Mouse (Mus musculus) ES-Bruce4 (cell line): Measurements from ENCODE around the gene Gm10118. TPM values are rescaled to one million over a fixed set of nuclear protein-coding genes. Genes with fewer than 3 reads are reported as not detected.

Experiments used
- H3K27ac ChIP-seq: 2 replicates; pipeline ENCODE4 v1.5.1; 2012; ENCODE audit warnings: low read length, inconsistent platforms; ENCODE audit not compliant: insufficient read depth
- H3K27me3 ChIP-seq: 2 replicates; pipeline ENCODE4 v1.6.1; 2012; ENCODE audit warnings: mild to moderate bottlenecking, low read length, inconsistent platforms; ENCODE audit not compliant: control insufficient read depth, poor library complexity, insufficient read depth, severe bottlenecking
- H3K36me3 ChIP-seq: 2 replicates; pipeline ENCODE4 v1.6.1; 2012; ENCODE audit warnings: inconsistent platforms, mild to moderate bottlenecking, low read length, moderate library complexity; ENCODE audit not compliant: control insufficient read depth, poor library complexity, insufficient read depth, severe bottlenecking
- H3K4me1 ChIP-seq: one replicate; pipeline ENCODE4 v1.8.1; 2011; ENCODE audit warnings: low read length; ENCODE audit not compliant: control insufficient read depth, insufficient read depth
- H3K4me3 ChIP-seq: 2 replicates; pipeline ENCODE4 v1.5.1; 2011; ENCODE audit warnings: low read depth, mild to moderate bottlenecking, low read length
- H3K9ac ChIP-seq: 2 replicates; pipeline ENCODE4 v1.6.1; 2012; ENCODE audit warnings: low read depth, mild to moderate bottlenecking, inconsistent platforms; ENCODE audit not compliant: poor library complexity, severe bottlenecking
- H3K9me3 ChIP-seq: replicated peaks from 2 replicates; pipeline ENCODE4 v1.6.1; 2012; ENCODE audit warnings: mild to moderate bottlenecking, low read length, inconsistent platforms; ENCODE audit not compliant: control insufficient read depth, poor library complexity, insufficient read depth, severe bottlenecking
- CTCF ChIP-seq: IDR thresholded peaks from one replicate; pipeline ENCODE4 v1.8.1; 2011; ENCODE audit warnings: low read depth, low read length
- EP300 ChIP-seq: IDR thresholded peaks from 2 replicates; pipeline ENCODE4 v1.6.1; 2011; ENCODE audit warnings: low read depth, low read length; ENCODE audit not compliant: insufficient read depth
- POLR2A ChIP-seq: IDR thresholded peaks from one replicate; pipeline ENCODE4 v1.8.1; 2011; ENCODE audit warnings: low read length; ENCODE audit not compliant: insufficient read depth
- polyA plus RNA-seq: library from polyadenylated mRNA; stranded (reverse); fragments of >200 nt; gene quantifications from 2 replicates; pipeline ENCODE4 v1.2.4, GENCODE M21; 2011; ENCODE audit warnings: low read depth; ENCODE audit not compliant: missing spikeins, insufficient read depth, insufficient read length

Gene Gm10118
- polyA plus RNA-seq, 1 experiment, result not detected

DNA sequence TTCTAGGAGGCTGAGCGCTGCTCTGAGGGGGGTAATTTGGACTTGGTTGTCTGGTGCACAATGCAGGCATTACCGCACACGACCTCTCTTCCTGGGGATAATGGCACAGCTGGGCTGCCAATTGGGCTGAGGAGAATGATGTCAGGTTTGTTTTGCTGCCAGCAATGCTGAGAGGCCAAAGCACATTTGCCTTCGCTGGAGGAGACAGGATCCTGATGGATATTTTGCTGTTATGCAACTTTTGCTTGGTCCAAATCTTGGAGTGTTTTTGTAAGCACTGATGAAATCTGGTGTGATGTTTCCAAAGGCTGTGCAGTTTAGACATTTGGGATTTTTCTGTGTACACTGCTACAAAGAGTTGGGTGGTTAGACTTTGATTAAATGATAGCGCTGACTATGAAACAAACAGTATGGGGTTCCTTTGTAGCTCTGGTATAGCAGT lies 46.8 kb downstream of the Gm10118 start:
- no peaks in the 10 kb centered on the region for H3K27me3 ChIP-seq
- no peaks in the 10 kb centered on the region for H3K36me3 ChIP-seq
- H3K4me3 ChIP-seq, result no peak overlapping the region
- TF ChIP-seq EP300, result no peak
- no peak for TF ChIP-seq CTCF
- no peak for TF ChIP-seq POLR2A
- no peaks in the 10 kb centered on the region for H3K4me1 ChIP-seq
- H3K9ac ChIP-seq, result no peak overlapping the region
- H3K9me3 ChIP-seq, result no peaks in the 10 kb centered on the region
- H3K27ac ChIP-seq, result no peak overlapping the region

Other genes with a start within 250 kb of the Gm10118 start
- not detected in 2 replicates for gene Lrrtm3, start 162.8 kb upstream of the Gm10118 start, polyA plus RNA-seq